Mouse (Mus musculus) stomach, postnatal 0 days (tissue): ENCODE data around the gene Slc35d2.

Experiments used
- CTCF ChIP-seq: IDR thresholded peaks from 2 replicates; pipeline ENCODE4 v1.5.1; 2016; ENCODE audit warnings: antibody characterized with exemption, low read depth, mild to moderate bottlenecking, moderate library complexity
- EP300 ChIP-seq: optimal IDR thresholded peaks from 2 replicates; pipeline ENCODE3; 2016; ENCODE audit warnings: antibody characterized with exemption

DNA sequence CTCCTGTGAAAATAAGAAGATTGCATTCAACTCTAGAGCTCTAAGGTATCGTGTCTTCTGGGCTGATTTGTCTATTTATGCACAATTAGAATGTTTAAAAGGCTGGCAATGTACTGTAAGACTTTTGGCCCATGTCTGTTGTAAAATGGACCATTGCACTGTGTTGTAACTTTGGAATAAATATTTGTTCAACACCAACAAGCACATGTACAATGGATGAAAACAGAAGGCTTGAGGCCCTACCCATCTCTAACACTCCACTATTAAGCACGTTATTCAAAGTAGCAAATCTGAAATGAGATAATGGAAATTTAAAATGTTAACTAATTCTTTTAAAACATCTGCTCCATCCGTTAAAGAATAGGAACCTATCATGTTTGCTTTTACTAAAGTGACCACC, 22.1 kb downstream of the Slc35d2 start:
- TF ChIP-seq CTCF (no peak), EP300 (no peak)
